Mouse (Mus musculus) neural tube, postnatal 0 days (tissue): ENCODE data around the gene Tapbp. TPM values are rescaled to one million over a fixed set of nuclear protein-coding genes. Genes with fewer than 3 reads are reported as not detected.

Experiments used
- microRNA-seq: library from miRNA; unstranded; fragments of <30 nt; microRNA quantifications from one replicate; pipeline ENCODE4, GENCODE M21; 2016
- polyA plus RNA-seq: library from polyadenylated mRNA; unstranded; fragments of >200 nt; fragmentation: Nextera tagmentation; extraction: Ambion mirVana; gene quantifications from 2 replicates; pipeline ENCODE4 v1.2.1, GENCODE M21; 2015

The Tapbp gene
- 47.9 and 55.8 TPM in 2 replicates for polyA plus RNA-seq

GRCm38 (mm10) chr17:33915671-33916250 lies at the start of gene Tapbp, which contains the start of gene Zbtb22:
Tapbp (plus strand) TSS chr17:33915899.
Zbtb22 (plus strand) TSS chr17:33915904.

GRCm38 (mm10) chr17:33873537-33873936 lies 42.2 kb upstream of the Tapbp start, which contains the start of gene Gm7029:
Gm7029 (plus strand) TSS chr17:33873837.

GRCm38 (mm10) chr17:33890533-33891059 lies 25.1 kb upstream of the Tapbp start, which contains the start of gene Kifc1:
Kifc1 (minus strand) TSS chr17:33890661.

GRCm38 (mm10) chr17:33904835-33905234 lies 10.9 kb upstream of the Tapbp start, which contains the start of gene Platr17:
Platr17 (plus strand) TSS chr17:33905135.

GRCm38 (mm10) chr17:33909077-33909868 lies 6.4 kb upstream of the Tapbp start, which contains the start of gene Daxx:
Daxx (plus strand) TSS chr17:33909414.

GRCm38 (mm10) chr17:33929371-33930279 lies 13.9 kb downstream of the Tapbp start, which contains the start of gene Rgl2:
Rgl2 (plus strand) TSS chr17:33929543.

GRCm38 (mm10) chr17:33940206-33940805 lies 24.6 kb downstream of the Tapbp start, which contains the start of the genes Pfdn6 and Wdr46:
Pfdn6 (minus strand) TSS chr17:33940343.
Wdr46 (plus strand) TSS chr17:33940660.

GRCm38 (mm10) chr17:33951021-33951946 lies 35.6 kb downstream of the Tapbp start, which contains the start of gene B3galt4:
B3galt4 (minus strand) TSS chr17:33951488.

GRCm38 (mm10) chr17:33955555-33956214 lies 40.0 kb downstream of the Tapbp start, which contains the start of the genes Vps52 and Rps18:
Vps52 (plus strand) TSS chr17:33955812.
Rps18 (minus strand) TSS chr17:33956001.

Small RNA genes lying within 50 kb of the gene (microRNA-seq; reads per million reads assigned to microRNA genes)
- gene Gm27740: not detected

Other genes starting within 250 kb of the Tapbp start
- gene Hnrnpm, start 229.0 kb upstream of the Tapbp start, polyA plus RNA-seq: 101 and 115 TPM in 2 replicates
- gene March2, start 197.2 kb upstream of the Tapbp start, polyA plus RNA-seq: 76.0 and 80.0 TPM in 2 replicates
- gene Rab11b, start 155.4 kb upstream of the Tapbp start, polyA plus RNA-seq: 488 and 491 TPM in 2 replicates
- 41.0 and 44.6 TPM in 2 replicates for gene Angptl4, start 134.1 kb upstream of the Tapbp start, polyA plus RNA-seq
- 38.1 and 42.0 TPM in 2 replicates for gene Kank3, start 105.4 kb upstream of the Tapbp start, polyA plus RNA-seq
- 552 and 646 TPM in 2 replicates for gene Rps28, start 91.3 kb upstream of the Tapbp start, polyA plus RNA-seq
- 595 and 638 TPM in 2 replicates for gene Ndufa7, start 91.3 kb upstream of the Tapbp start, polyA plus RNA-seq
- 51.5 and 57.3 TPM in 2 replicates for gene Cd320, start 72.8 kb upstream of the Tapbp start, polyA plus RNA-seq
- not detected in 2 replicates for gene Gm7029, start 42.1 kb upstream of the Tapbp start, polyA plus RNA-seq
- 1.6 TPM in 2 replicates for gene Kifc1, start 25.2 kb upstream of the Tapbp start, polyA plus RNA-seq
- 1.4 and 1.5 TPM in 2 replicates for gene Platr17, start 10.8 kb upstream of the Tapbp start, polyA plus RNA-seq
- 40.7 and 43.3 TPM in 2 replicates for gene Daxx, start 6.5 kb upstream of the Tapbp start, polyA plus RNA-seq
- gene Zbtb22, start within 50 bp of the Tapbp start, polyA plus RNA-seq: 18.3 and 18.5 TPM in 2 replicates
- 40.2 and 49.4 TPM in 2 replicates for gene Rgl2, start 13.6 kb downstream of the Tapbp start, polyA plus RNA-seq
- 181 TPM in 2 replicates for gene Pfdn6, start 24.4 kb downstream of the Tapbp start, polyA plus RNA-seq
- 17.0 and 17.9 TPM in 2 replicates for gene Wdr46, start 24.8 kb downstream of the Tapbp start, polyA plus RNA-seq
- 13.6 and 15.4 TPM in 2 replicates for gene B3galt4, start 35.6 kb downstream of the Tapbp start, polyA plus RNA-seq
- gene Vps52, start 39.9 kb downstream of the Tapbp start, polyA plus RNA-seq: 60.0 and 63.3 TPM in 2 replicates
- 872 and 906 TPM in 2 replicates for gene Rps18, start 40.1 kb downstream of the Tapbp start, polyA plus RNA-seq
- 23.9 and 24.3 TPM in 2 replicates for gene H2-K1, start 84.4 kb downstream of the Tapbp start, polyA plus RNA-seq
- gene Ring1, start 108.8 kb downstream of the Tapbp start, polyA plus RNA-seq: 21.7 and 24.2 TPM in 2 replicates
- gene H2-Ke6, start 112.2 kb downstream of the Tapbp start, polyA plus RNA-seq: 72.0 and 82.6 TPM in 2 replicates
- gene Slc39a7, start 115.8 kb downstream of the Tapbp start, polyA plus RNA-seq: 143 and 149 TPM in 2 replicates
- 50.1 and 52.1 TPM in 2 replicates for gene Rxrb, start 115.9 kb downstream of the Tapbp start, polyA plus RNA-seq
- gene Col11a2, start 123.5 kb downstream of the Tapbp start, polyA plus RNA-seq: 9.1 and 12.1 TPM in 2 replicates
- 0.25 and 0.64 TPM in 2 replicates for gene H2-Oa, start 176.4 kb downstream of the Tapbp start, polyA plus RNA-seq
- 26.1 and 27.0 TPM in 2 replicates for gene H2-DMa, start 203.6 kb downstream of the Tapbp start, polyA plus RNA-seq
- gene Brd2, start 206.7 kb downstream of the Tapbp start, polyA plus RNA-seq: 107 and 118 TPM in 2 replicates
- gene H2-DMb2, start 227.4 kb downstream of the Tapbp start, polyA plus RNA-seq: 0.66 and 0.96 TPM in 2 replicates
- 0.80 and 1.1 TPM in 2 replicates for gene H2-DMb1, start 237.2 kb downstream of the Tapbp start, polyA plus RNA-seq